Mouse (Mus musculus) CD4-positive, CD25-positive, alpha-beta regulatory T cell, adult 2 months (primary cell): ENCODE measurements at regions not wholly inside any gene's neighbourhood (a gene's known extent, or its start where the extent isn't known, plus 50 kb on each side); places are given as distances from the start of the nearest gene placed in this dataset.
"Not testable (repeated sequence)": the region's sequence is repeated elsewhere in the genome, so short reads cannot be mapped to it uniquely, and the experiment has no call there.

Source experiments
- DNase-seq: peaks from one replicate; pipeline ENCODE4 v3.0.0-alpha.2; 2012; ENCODE audit warnings: low read depth, low spot score

DNA sequence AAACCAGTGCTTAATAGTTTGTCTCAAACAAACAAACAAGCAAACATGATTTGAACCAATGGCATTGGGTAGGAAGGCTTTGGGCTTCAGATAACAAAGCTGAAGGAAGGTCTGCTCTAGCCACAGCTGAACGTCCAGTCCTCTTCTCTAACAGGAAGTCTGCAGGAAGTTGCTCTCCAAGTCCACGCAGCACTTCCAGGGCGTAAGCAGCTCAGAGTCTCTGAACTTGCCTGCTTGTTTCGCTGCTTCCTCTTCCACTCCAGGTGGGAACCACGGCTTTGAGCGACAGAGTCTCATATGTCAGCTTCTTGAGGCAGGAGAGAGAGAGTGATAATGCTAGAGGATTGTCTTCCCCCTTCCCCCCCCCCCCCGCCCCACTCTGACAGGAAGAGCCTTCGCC is 123.6 kb downstream of the Tnfrsf21 start:
- DNase-seq, result peak; percentile 3

DNA sequence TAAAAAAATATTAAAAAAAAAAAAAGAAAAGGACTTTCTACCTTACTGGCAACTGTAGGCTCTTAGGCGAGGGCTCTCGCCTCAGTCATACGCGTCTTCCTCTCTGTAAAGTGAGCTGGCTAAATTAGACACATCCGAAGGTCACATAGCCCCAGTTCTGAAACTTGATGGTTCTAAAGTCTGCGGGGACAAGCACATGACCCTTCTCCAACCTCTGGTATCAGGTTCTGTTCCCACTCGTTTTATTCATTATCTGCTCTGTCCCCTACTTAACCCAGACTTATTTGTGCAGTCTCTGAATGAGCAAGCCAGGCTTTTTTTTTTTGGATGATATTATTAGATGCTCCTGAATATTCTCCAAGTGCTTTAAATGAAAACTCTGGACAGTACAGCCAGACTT is 125.4 kb downstream of the Tnfrsf21 start:
- DNase-seq, result no peak

DNA sequence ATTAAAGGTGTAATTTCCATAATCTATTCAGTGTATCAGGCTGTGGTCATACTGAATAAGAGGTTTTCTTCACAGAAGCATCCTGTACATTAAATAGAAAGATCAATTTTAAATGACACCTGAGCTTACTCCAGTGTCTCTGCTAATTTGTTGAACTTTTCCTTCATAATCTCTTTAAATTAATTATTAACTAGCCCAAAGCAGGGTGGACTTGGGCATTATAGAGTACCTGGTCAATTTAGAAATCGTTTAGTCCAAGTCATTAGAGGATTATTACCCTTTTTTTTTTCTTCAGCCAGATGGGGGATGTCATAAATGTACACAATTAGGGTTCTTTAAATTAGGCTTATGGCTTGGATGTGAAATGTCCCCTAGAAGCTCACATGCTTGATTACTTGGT is 124.4 kb upstream of the Adgrf1 start:
- DNase-seq, result no peak

DNA sequence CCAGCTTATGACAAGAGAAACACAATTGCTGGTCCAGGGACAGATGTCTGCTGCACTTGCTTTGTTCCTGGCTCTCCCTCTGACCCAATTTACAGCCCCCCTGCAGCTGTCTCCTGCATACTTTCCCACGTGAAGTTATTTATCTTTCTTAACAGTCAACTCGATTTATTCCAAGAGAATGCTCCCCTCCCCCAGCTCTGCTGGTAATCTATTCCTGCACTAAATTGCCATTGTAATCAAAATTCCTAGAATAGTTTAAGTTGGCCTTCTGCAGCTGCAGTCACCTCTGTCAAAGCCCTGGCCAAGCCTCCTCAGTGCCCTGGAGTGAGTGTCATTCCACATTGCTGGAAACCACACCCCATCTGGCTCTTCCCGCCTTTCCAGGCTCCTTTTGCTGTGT is 122.2 kb upstream of the Adgrf1 start:
- DNase-seq, result no peak

DNA sequence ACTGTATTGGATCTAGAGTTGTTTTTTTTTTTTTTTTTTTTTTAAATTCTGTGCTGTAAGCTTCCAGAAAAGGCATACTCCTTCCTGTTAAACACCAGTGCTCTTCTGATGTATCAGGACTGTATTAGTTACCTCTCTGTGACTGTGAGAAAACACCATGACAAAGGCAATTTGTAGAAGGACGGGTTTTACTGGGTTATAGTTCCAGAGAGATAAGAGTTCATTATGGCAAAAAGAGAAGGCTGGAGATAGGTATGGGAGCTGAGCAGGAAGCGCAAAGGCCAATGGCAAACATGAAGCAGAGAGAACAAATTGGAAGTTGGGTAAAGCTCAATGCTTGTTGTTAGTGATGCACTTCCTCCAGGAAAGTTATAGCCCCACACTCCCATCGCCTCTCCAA is 117.5 kb upstream of the Adgrf1 start:
- no peak for DNase-seq

DNA sequence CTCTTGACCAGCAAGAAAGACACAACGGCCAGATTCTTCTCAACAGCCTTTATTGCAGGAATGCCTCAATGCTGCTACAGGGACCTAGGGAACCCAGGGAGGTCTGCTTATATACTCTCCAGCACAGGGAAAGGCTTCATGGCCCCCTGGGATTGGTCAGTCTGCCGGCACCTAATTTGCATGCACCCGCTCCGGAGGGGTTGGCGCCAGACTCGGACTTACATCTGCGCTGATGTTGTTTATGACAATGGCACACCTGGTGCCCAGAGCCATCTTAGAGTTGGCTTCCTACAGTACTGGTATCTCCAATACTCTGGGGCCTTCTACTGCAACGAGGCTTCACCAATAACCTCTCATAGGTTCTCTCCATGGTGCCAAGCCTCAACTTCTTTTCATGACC is 114.9 kb upstream of the Adgrf1 start:
- DNase-seq, result not testable (repeated sequence)

DNA sequence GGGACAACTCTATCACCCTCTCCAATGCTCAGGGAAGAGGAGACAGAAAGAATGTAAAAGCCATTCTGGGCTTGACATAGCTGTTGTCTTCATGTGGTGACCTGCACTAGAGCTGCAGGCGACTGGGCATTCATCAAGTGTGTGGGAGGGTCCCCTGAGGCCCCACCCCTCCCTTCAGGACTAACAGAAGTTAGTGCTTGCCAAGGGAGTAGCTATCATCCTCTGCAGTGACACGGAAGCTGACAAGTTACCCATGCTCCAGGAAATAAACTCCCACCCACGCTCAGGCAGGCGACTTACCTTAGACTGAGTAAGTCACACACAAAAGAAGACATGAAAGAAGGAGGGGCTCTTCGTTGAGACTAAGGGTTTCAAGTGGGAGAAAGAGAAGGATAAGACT is 114.0 kb upstream of the Adgrf1 start:
- peak; percentile 1 for DNase-seq

DNA sequence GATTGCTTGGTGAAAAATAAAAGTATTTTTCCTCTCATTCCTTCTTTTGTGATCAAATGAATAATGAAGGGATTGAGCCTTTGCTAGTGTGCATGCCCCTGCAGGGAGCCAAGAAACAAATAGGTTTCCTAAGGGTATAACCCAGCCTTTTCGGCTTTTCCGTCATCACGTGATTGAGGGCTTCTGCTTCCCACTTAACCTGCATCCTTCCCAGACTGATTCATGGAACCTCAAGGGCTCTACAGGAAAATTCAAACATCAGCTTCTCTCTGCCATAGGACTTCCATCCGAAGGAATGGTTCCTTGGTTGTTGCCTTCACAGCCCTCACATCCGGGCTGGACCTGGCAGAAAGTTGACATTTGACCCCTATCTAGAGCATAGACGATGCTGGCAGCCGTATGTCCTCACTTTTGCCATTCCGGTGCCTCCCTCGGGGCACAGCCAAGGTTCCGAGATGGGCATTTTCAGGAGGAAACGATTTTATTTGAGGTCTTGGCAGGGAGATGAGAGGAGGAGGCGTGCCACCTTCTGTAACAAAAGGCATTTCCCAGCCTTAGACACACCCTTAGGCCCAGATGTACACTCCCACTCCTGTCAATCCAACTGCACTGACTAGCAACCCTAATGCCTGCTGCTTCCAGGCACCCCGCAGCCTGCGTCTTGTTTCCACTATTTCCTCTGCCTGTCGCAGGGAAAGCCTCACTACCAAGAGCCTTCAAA is 112.2 kb upstream of the Adgrf1 start:
- no peak for DNase-seq

DNA sequence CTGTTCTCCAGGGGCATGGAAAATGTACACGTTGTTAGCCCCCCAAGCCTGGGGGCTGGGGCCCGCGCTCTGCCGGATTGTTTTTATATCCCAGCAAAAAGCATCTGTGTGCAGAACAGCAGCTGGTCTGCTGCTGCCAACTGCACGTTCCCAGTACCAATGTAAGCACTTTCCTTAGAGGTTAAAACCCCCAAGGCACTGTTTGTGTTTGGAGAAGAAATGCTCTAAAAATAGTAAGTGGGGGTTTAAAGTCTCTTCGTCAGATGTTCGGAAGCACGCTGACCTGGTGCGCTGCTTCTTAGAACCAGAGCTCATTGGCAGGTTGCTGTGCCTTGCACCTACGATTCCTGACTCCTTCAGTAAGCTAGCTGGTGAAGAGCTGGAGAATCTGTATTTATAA is 111.4 kb upstream of the Adgrf1 start:
- no peak for DNase-seq

DNA sequence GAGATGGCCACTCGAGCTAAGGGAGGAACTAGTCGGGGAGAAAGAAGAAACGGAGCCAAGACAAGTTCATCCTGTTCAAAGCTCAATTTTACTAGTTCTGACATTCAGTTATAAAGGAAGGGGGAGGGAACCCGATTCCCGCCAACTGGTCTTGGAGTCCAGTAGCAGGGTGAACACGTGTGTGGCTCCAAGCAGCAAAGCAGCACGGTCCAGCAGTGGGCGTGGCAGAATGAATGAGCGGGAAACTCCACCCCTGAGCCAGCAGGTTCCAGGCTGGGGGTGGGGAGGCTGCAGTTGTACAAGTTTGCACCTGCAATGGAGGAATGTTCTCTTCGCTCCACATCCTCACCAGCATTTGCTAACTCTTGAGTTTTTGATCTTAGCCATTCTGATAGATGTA is 108.8 kb upstream of the Adgrf1 start:
- DNase-seq, result not testable (repeated sequence)

DNA sequence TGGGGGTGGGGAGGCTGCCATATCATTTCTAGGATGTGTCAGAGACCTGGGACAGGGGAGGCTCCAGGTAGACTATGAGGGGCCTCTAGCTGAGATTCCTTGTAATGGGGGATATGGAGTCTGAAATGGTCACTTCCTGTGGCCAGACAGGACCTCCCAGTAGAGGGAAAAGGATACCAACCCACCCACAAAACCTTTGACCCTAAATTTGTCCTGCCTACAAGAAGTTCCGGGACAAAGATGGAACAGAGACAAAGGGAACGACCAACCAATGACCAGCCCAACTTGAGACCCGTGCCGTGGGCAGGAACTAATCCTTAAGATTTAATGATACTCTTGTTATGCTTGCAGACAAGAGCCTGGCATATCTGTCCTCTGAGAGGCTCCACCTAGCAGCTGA is 107.0 kb upstream of the Adgrf1 start:
- DNase-seq, result no peak

DNA sequence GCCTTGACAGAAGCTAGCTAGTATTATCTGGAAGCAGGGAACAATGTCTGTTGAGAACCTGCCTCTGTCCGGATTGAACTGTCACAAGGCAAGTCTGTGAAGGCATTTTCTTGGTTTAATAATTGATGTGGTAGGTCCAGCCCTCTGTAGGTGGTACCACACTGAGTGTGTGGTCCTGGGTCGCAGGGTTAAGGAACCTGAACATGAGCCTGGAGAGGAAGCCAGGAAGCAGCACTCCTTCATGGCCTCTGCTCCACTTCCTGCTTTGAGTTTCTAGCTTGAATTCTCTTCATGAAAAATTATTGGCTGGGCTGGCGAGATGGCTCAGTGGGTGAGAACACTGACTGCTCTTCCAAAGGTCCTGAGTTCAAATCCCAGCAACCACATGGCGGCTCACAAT is 104.0 kb upstream of the Adgrf1 start:
- DNase-seq, result no peak

DNA sequence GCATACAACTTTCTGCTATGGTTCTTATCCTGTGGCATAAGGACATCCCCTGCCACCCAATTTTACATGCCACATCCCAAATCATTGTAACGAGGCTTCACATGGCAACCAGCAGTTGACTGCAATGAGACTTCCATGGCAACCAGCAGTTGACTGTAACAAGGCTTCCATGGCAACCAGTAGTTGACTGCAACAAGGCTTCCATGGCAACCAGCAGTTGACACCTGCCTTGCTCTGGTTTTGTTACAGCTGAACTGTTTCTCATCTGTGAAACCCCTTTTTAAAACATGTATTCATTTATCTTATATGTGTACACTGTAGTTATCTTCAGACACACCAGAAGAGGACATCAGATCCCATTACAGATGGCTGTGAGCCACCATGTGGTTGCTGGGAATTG is 100.7 kb upstream of the Adgrf1 start:
- DNase-seq, result no peak

DNA sequence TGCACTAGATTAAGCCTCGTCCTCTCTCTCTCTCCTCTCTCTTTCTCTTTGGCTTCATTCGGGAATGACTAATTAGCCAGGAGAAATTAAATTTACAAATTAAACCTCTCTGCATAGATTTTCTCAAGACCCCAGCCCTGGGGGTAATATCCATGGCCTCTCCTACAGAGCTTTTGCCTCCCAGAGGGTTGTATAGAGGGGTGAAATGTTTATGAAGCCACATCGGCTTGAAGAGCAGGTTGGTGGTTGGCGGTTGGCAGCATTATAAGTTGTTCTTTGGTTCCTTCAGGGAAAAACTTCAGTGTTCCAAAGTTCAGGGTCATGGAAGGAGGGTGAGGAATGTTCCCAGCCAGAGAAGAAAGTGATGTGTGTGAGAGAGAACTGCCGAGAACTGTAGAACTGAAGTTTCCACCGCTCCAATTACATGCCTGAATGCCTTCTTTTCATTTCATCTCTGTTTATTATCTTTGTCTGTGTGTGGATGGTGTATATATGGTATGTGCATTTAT is 97.4 kb upstream of the Adgrf1 start:
- no peak for DNase-seq

DNA sequence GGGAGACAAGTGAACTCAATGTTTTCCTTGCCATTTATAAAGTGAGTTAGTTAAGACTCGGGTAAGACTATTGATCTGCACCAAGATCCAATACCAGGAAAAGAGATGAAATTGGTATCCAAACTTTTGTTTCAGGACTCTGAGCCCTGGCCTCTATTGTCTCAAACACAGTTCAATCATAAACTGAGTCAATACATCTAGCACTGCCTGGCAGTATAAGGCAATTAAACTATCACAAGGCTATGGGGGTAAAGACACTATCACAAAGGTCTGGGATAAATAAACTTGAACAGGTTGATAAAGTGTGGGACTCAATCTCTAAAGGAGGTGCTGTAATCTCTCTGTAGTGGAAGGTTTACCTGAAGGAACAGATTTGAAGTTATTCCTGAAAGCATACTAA is 95.3 kb upstream of the Adgrf1 start:
- no peak for DNase-seq

DNA sequence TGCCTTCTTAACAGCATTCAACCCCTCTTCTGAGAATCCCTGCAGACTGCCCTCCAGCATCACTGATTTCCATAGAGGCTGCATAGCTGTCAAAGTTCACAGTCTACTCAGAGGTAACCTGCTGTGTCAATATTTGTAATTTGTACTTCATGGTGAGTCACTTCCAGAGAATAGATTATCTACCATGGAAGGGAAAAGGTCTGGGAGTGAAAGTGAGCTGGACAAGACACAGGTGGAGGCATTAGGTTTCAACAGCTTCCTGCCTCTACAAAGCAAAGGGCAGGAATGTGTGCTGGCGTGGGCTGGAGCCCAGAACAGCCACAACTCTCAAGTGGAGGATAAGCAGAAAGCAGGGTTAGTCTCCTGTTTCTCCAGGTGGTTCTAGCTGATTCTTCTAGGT is 92.9 kb upstream of the Adgrf1 start:
- DNase-seq, result no peak

DNA sequence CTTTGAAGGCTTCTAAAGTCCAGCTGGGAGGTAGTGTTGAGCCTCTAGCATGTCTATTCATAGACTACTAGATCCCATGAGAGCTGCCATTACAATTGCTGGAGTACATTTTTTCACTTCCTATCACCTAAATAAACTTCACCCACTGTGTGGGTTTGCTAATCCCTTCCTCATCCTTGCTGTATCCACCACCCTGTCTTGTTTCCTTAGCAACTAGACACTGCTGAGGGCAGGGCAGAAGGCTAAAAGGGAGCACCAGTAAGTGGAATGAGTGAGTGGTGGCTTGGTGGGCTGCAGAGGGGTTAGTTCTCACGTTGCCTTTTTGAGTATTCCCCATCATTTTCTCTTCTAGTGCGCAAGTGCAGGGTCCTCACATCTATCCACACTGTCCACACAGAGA is 80.1 kb upstream of the Adgrf1 start:
- DNase-seq, result no peak

DNA sequence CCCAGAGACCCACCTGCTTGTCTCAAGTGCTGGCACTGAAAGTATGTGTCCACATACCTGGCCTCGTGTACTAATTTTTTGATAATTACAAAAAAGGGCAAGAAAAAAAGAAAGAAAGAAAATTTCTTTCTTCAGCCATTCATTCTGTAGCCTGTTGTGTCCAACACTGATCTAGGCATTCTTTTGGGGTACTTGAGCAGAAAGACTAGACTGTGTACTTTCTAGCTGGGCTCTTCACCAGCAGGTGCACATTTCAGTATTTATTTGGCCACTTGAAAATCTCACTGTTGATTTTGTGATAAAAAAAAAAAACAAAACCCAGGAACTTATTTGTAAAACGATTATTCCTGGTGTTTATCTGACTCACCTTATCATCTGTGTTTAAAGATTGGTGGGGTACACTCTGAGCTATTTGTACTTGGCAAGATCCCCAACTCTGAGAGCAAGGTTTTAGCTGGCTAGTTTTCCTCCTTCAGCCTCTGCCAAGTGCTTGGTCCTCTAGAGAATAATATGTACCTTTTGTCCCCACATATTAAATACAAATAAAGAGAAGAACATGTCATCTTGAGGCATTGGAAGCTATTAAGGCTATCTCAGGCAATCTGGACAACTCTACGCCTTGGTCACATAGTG is 79.2 kb upstream of the Adgrf1 start:
- no peak for DNase-seq

DNA sequence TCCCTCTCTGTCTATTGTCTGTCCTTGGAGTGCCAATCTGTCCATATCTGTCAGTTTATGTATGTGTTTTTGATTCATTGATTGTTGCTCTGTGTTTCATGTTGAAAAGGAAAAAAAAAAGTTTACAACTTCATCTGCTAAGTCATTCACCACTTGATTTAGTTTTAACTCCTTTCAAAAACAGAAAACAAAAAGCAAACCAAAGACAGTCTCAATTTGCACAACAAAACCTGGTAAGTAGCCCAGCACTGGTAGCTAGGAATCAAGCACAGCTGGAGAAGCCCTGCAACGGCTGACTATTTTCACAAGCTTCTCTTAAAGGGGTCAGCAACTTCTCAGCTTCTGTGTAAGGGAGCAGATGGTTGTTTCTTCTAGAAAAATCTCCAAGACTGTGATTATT is 72.9 kb upstream of the Adgrf1 start:
- DNase-seq, result no peak

DNA sequence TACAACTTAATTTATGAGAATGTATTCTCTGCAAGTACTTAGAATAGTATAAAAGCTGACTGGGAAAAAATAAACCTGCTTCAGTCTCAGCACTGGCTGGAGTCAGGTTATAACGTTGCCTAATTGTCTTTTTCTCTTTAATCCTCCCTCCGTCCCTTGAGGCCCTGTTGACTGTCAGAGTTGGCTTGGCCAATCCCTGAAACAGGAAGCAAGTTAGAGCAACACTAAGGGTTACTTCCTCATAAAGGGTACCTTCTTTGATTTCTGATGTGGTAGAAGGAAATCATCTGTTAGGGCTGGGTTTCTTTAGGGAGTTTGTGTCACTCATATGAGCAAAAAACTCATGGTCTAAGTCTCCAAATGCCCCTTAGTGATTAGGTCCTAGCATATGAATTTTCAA is 69.3 kb upstream of the Adgrf1 start:
- DNase-seq, result no peak

DNA sequence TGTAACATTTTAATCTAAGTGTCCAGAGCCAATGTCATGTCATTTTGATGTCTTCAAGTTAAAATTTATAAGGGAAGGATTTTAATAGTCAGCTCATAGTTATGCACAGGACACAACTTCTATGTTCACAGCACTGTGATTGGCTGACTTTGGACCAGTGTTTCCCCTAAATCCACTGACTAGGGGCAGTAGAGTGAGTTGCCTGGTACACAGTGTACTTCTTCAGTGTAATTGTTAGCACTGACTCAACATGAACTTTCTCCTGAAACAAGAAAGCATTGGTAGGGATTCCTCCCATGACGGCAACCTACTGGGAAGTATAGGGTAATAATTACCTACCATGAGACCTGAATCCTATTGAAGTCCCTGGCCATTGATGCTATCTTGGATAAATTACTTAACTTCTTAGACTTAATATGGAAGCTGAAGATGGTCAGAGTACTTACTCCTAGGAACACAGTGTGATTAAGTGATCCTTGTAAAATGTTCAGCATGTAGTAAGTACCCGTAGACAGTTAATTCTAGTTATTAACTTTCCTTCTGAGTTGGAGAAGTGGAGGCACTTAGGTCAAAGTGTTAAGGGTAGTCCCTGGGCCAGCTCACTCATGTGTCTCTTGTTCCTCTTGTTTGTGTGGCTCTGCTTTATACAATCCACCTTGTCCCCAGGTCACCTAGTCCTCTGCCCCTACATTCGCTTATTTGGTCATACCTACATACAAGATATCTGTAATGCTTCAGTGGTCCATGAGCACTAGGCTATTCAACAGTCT is 63.2 kb upstream of the Adgrf1 start:
- DNase-seq, result no peak

DNA sequence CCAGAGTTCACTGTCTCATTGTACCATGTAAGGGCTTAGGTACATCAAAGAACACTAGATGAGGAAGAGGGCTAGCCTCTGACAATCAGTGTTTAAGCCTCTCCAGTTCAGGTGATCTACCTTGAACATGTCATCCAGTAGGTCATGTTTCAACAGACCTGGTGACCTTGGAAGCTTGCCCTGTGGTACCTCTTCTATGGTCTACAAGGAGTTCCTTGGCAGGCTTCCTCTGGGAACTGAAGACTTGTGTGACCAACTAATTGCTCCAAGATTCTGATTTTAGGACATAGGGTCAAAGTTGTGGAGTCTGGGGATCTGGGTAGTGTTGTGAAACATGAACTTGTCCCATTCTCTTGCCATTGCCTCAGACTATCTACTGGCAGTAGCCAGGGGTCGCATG is 60.4 kb upstream of the Adgrf1 start:
- no peak for DNase-seq

DNA sequence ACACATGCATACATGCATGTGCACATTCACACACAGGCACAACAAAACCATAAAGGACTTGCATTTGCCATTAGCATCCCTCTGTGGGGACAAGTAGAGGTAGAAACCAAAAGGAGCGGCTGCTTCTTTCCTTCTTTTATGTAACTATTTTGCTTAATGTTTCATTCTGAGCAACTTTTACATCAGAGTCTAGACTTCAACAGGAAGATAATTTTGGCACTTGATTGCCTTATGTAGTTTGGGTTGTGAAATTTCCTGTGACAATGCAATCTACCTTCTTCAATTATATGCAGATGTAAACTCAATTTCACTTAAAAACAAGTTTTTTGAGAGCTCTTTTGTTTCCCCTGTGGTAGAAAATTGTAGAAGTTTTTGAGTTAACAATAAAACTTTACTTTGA is 56.1 kb upstream of the Adgrf1 start:
- DNase-seq, result no peak
